Mouse (Mus musculus): ENCODE measurements around the gene Znrf4. TPM values are rescaled to one million over a fixed set of nuclear protein-coding genes. Genes with fewer than 3 reads are reported as not detected.
A peak's percentile ranks its signal among the peaks of the same experiment; 100 is the strongest.

Znrf4 gene
- polyA plus RNA-seq, 2 experiments: not detected

GRCm38 (mm10) chr17:56548605-56549105 is 36.4 kb upstream of the Znrf4 start:
- no peak overlapping the region for H3K4me3 ChIP-seq (ENCODE audit: insufficient read depth in 1 of 2, low read depth in 2 of 2, low read length in 2 of 2)
- H3K36me3 ChIP-seq (replicated peaks; ENCODE audit: control insufficient read depth, insufficient read depth, low read depth): no peaks in the 10 kb centered on the region
- H3K27ac ChIP-seq: no peak overlapping the region
- no peaks in the 10 kb centered on the region; a peak in 1 of 4 replicates for H3K4me1 ChIP-seq (replicated peaks; ENCODE audit: control insufficient read depth in 2 of 2, insufficient read depth in 2 of 2, low read length in 1 of 2)
- H3K27me3 ChIP-seq (ENCODE audit: control insufficient read depth, insufficient read depth, low read length): no peaks in the 10 kb centered on the region
- ATAC-seq (ENCODE audit: insufficient read depth) (no peak), DNase-seq (ENCODE audit: low read depth in 3 of 3, low spot score in 3 of 3) (no peak)
- 60% methylated on average over 4 of the region's 4 CpGs for WGBS (ENCODE audit: insufficient replicate concordance)
- no peak overlapping the region for H3K9ac ChIP-seq (replicated peaks)
- H3K4me2 ChIP-seq (ENCODE audit: low read depth): no peak overlapping the region
- TF ChIP-seq EP300 (IDR thresholded peaks at IDR 0.05; ENCODE audit: low read depth) (no peak), CTCF (IDR thresholded peaks at IDR 0.05; ENCODE audit: low read depth) (no peak)
- H3K9me3 ChIP-seq (ENCODE audit: control insufficient read depth, low read length): no peaks in the 10 kb centered on the region

- DNase-seq (ENCODE audit: low read depth in 3 of 3, low spot score in 3 of 3): no peak
- H3K4me1 ChIP-seq (replicated peaks; ENCODE audit: control insufficient read depth in 2 of 2, insufficient read depth in 2 of 2, low read length in 1 of 2): no peaks in the 10 kb centered on the region; a peak in 1 of 4 replicates
- TF ChIP-seq EP300 (IDR thresholded peaks at IDR 0.05; ENCODE audit: low read depth) (no peak), CTCF (IDR thresholded peaks at IDR 0.05; ENCODE audit: low read depth) (peak; percentile 39; the same call in 1 of the 2 replicates)
Measured at GRCm38 (mm10) chr17:56547846-56548604, 35.8 kb upstream of the Znrf4 start.

GRCm38 (mm10) chr17:56547116-56547845 is 35.0 kb upstream of the Znrf4 start:
- Histone ChIP-seq H3K27me3 (ENCODE audit: control insufficient read depth, insufficient read depth, low read length) (no peaks in the 10 kb centered on the region), H3K4me2 (ENCODE audit: low read depth) (no peak overlapping the region), H3K9me3 (ENCODE audit: control insufficient read depth, low read length) (no peaks in the 10 kb centered on the region), H3K9ac (replicated peaks) (no peak overlapping the region), H3K4me1 (replicated peaks; ENCODE audit: control insufficient read depth in 2 of 2, insufficient read depth in 2 of 2, low read length in 1 of 2) (no peaks in the 10 kb centered on the region; a peak in 1 of 4 replicates), H3K4me3 (ENCODE audit: insufficient read depth in 1 of 2, low read depth in 2 of 2, low read length in 2 of 2) (no peak overlapping the region), H3K36me3 (replicated peaks; ENCODE audit: control insufficient read depth, insufficient read depth, low read depth) (no peaks in the 10 kb centered on the region), H3K27ac (no peak overlapping the region)
- TF ChIP-seq CTCF (IDR thresholded peaks at IDR 0.05; ENCODE audit: low read depth): no peak
- no peak for TF ChIP-seq EP300 (IDR thresholded peaks at IDR 0.05; ENCODE audit: low read depth)
- DNase-seq (ENCODE audit: low read depth in 3 of 3, low spot score in 3 of 3) (no peak), ATAC-seq (ENCODE audit: insufficient read depth) (no peak)
- WGBS (ENCODE audit: insufficient replicate concordance): 63% methylated on average over 17 of the region's 17 CpGs

More at GRCm38 (mm10) chr17:56547846-56548604, 35.8 kb upstream of the Znrf4 start:
- no peak overlapping the region for H3K4me2 ChIP-seq (ENCODE audit: low read depth)
- no peaks in the 10 kb centered on the region for H3K9me3 ChIP-seq (ENCODE audit: control insufficient read depth, low read length)
- H3K9ac ChIP-seq (replicated peaks): no peak overlapping the region
- no peaks in the 10 kb centered on the region for H3K27me3 ChIP-seq (ENCODE audit: control insufficient read depth, insufficient read depth, low read length)
- ATAC-seq (ENCODE audit: insufficient read depth): no peak
- H3K4me3 ChIP-seq (ENCODE audit: insufficient read depth in 1 of 2, low read depth in 2 of 2, low read length in 2 of 2): no peak overlapping the region
- WGBS (ENCODE audit: insufficient replicate concordance): 57% methylated on average over 9 of the region's 9 CpGs
- no peaks in the 10 kb centered on the region for H3K36me3 ChIP-seq (replicated peaks; ENCODE audit: control insufficient read depth, insufficient read depth, low read depth)
- H3K27ac ChIP-seq: no peak overlapping the region

GRCm38 (mm10) chr17:56546576-56546975 is 34.3 kb upstream of the Znrf4 start:
- Histone ChIP-seq H3K36me3 (replicated peaks; ENCODE audit: control insufficient read depth, insufficient read depth, low read depth) (no peaks in the 10 kb centered on the region), H3K4me2 (ENCODE audit: low read depth) (no peak overlapping the region), H3K4me1 (replicated peaks; ENCODE audit: control insufficient read depth in 2 of 2, insufficient read depth in 2 of 2, low read length in 1 of 2) (no peaks in the 10 kb centered on the region; a peak in 1 of 4 replicates), H3K27ac (no peak overlapping the region), H3K9ac (replicated peaks) (no peak overlapping the region), H3K4me3 (ENCODE audit: insufficient read depth in 1 of 2, low read depth in 2 of 2, low read length in 2 of 2) (no peak overlapping the region), H3K27me3 (ENCODE audit: control insufficient read depth, insufficient read depth, low read length) (no peaks in the 10 kb centered on the region), H3K9me3 (ENCODE audit: control insufficient read depth, low read length) (no peaks in the 10 kb centered on the region)
- no peak for DNase-seq (ENCODE audit: low read depth in 3 of 3, low spot score in 3 of 3)
- 66% methylated on average over 5 of the region's 5 CpGs for WGBS (ENCODE audit: insufficient replicate concordance)
- TF ChIP-seq EP300 (IDR thresholded peaks at IDR 0.05; ENCODE audit: low read depth) (no peak), CTCF (IDR thresholded peaks at IDR 0.05; ENCODE audit: low read depth) (no peak)
- ATAC-seq (ENCODE audit: insufficient read depth): no peak

GRCm38 (mm10) chr17:56545945-56546344 is 33.7 kb upstream of the Znrf4 start:
- Histone ChIP-seq H3K4me3 (ENCODE audit: insufficient read depth in 1 of 2, low read depth in 2 of 2, low read length in 2 of 2) (no peak overlapping the region), H3K9ac (replicated peaks) (no peak overlapping the region), H3K27me3 (ENCODE audit: control insufficient read depth, insufficient read depth, low read length) (no peaks in the 10 kb centered on the region), H3K4me2 (ENCODE audit: low read depth) (no peak overlapping the region), H3K4me1 (replicated peaks; ENCODE audit: control insufficient read depth in 2 of 2, insufficient read depth in 2 of 2, low read length in 1 of 2) (no peaks in the 10 kb centered on the region; a peak in 1 of 4 replicates), H3K36me3 (replicated peaks; ENCODE audit: control insufficient read depth, insufficient read depth, low read depth) (no peaks in the 10 kb centered on the region), H3K27ac (no peak overlapping the region), H3K9me3 (ENCODE audit: control insufficient read depth, low read length) (no peaks in the 10 kb centered on the region)
- no peak for ATAC-seq (ENCODE audit: insufficient read depth)
- no peak for DNase-seq (ENCODE audit: low read depth in 3 of 3, low spot score in 3 of 3)
- TF ChIP-seq EP300 (IDR thresholded peaks at IDR 0.05; ENCODE audit: low read depth) (no peak), CTCF (IDR thresholded peaks at IDR 0.05; ENCODE audit: low read depth) (no peak)
- WGBS (ENCODE audit: insufficient replicate concordance): 29% methylated on average over 1 of the region's 1 CpGs

All from liver, embryonic 14.5 days (tissue).